Mouse (Mus musculus) hindbrain, embryonic 13.5 days (tissue): ENCODE results near the gene Wdr43. TPM values are rescaled to one million over a fixed set of nuclear protein-coding genes. Genes with fewer than 3 reads are reported as not detected.

Experiments used
- ATAC-seq: fragments of 200-750 bp; cut with Nextera tagmentation; 2 replicates; pipeline ENCODE4 v1.8.0; 2017; ENCODE audit warnings: moderate TSS enrichment; ENCODE audit not compliant: low FRiP score
- H3K27ac ChIP-seq: fragments of 300-500 bp; sonication (generic); 2 replicates; pipeline ENCODE4 v1.5.1; 2015; ENCODE audit warnings: inconsistent platforms, mild to moderate bottlenecking, moderate library complexity
- H3K27me3 ChIP-seq: fragments of 300-500 bp; sonication (generic); 2 replicates; pipeline ENCODE4 v1.6.1; 2015; ENCODE audit warnings: mild to moderate bottlenecking, inconsistent platforms
- H3K36me3 ChIP-seq: fragments of 300-500 bp; sonication (generic); 2 replicates; pipeline ENCODE4 v1.6.1; 2015; ENCODE audit warnings: mild to moderate bottlenecking, inconsistent platforms
- H3K4me1 ChIP-seq: fragments of 300-500 bp; sonication (generic); replicated peaks from 2 replicates; pipeline ENCODE4 v1.6.1; 2015; ENCODE audit warnings: inconsistent platforms
- H3K4me2 ChIP-seq: fragments of 300-500 bp; sonication (generic); 2 replicates; pipeline ENCODE4 v1.6.1; 2015; ENCODE audit warnings: inconsistent platforms, mild to moderate bottlenecking, moderate library complexity
- H3K4me3 ChIP-seq: fragments of 300-500 bp; sonication (generic); 2 replicates; pipeline ENCODE4 v1.5.1; 2015; ENCODE audit warnings: mild to moderate bottlenecking, inconsistent platforms
- H3K9ac ChIP-seq: fragments of 300-500 bp; sonication (generic); 2 replicates; pipeline ENCODE4 v1.6.1; 2015; ENCODE audit warnings: mild to moderate bottlenecking, inconsistent platforms
- H3K9me3 ChIP-seq: fragments of 300-500 bp; sonication (generic); 2 replicates; pipeline ENCODE4 v1.6.1; 2016; ENCODE audit warnings: inconsistent platforms
- WGBS: fragments of 180-500 bp; shearing (Covaris S2); methylation state at CpG from one replicate; pipeline ENCODE4 v1.1.7; 2015; 5-methylcytosine and 5-hydroxymethylcytosine counted together
- polyA plus RNA-seq: library from polyadenylated mRNA; unstranded; fragments of >200 nt; fragmentation: Nextera tagmentation; extraction: Ambion mirVana; gene quantifications from 2 replicates; pipeline ENCODE4 v1.2.1, GENCODE M21; 2015

The Wdr43 gene
- polyA plus RNA-seq, 1 experiment from 2014 or later: 52.8 TPM

DNA sequence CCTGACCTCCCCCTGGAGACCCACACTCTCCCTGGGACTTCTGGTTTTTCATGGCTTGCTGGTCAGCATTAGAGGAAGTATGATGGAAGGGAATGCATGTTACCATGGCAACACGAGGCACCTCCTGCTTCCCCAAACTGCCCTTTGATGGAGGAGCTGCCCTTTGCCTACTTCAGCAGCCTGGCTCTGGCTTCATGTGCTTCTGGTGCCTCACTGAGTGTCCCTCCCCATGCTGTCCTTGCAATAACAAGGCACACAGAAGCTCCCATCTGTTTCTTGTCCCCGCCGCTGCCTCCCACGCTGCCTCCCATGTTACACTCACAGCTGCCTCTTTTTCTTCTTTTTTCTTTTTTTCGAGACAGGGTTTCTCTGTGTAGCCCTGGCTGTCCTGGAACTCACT, 77.6 kb downstream of the Wdr43 start:
- 25% methylated on average over 5 of the region's 5 CpGs for WGBS
- no peak overlapping the region for H3K27ac ChIP-seq
- H3K4me1 ChIP-seq: peaks cover 18% of the 10 kb centered on the region
- H3K9ac ChIP-seq: no peak overlapping the region
- no peak overlapping the region for H3K4me2 ChIP-seq
- no peak overlapping the region for H3K4me3 ChIP-seq
- ATAC-seq: no peak
- no peaks in the 10 kb centered on the region for H3K27me3 ChIP-seq
- 0 out of 2 replicates have a peak, but pooled peaks cover 8% of the 10 kb centered on the region for H3K9me3 ChIP-seq
- no peaks in the 10 kb centered on the region for H3K36me3 ChIP-seq

DNA sequence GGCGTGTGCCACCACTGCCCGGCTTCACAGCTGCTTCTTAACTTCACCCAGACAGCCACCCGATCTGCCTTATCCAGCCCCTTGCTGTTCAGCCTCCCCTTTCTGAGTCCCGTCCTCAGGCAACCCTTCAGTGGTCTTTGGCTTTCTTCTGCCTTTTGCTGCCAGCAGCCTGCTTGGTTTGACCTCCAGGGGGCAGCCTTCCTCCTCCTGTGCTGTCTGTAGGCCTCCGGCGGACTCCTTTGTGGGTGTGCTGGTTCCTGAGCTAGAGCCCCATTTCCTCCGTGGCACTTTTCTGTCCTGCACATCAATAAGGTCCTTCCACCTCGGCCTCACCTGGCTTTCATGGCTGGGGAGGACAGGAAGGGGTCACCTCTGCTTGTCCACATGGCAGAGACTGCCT, 78.1 kb downstream of the Wdr43 start:
- 48% methylated on average over 8 of the region's 8 CpGs for WGBS

DNA sequence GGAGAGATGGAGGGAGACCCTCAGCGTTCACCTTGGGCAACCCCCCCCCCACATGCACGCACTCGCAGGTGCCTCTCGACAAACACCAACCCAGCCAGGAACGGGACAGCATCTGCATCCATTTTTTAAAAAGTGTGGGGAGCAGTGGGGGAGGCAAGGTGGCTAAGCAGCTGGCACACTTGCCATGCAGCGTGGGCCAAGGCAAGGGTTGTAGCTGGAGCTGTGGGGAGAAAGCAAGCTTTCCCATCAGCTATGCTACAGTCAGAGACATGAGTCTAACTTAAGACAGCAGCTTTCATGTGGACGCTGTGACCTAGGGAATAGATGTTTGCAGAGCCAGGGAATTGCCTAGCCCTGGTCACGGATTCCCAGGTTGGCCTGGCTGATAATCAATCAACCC, 79.5 kb downstream of the Wdr43 start:
- H3K36me3 ChIP-seq: no peaks in the 10 kb centered on the region
- H3K4me1 ChIP-seq: peaks cover 18% of the 10 kb centered on the region
- no peaks in the 10 kb centered on the region for H3K9me3 ChIP-seq
- no peak overlapping the region for H3K4me3 ChIP-seq
- no peak overlapping the region for H3K9ac ChIP-seq
- WGBS: 86% methylated on average over 8 of the region's 8 CpGs
- H3K27me3 ChIP-seq: no peaks in the 10 kb centered on the region
- ATAC-seq: no peak
- H3K4me2 ChIP-seq: no peak overlapping the region
- H3K27ac ChIP-seq: no peak overlapping the region

More for the DNA sequence above, 78.1 kb downstream of the Wdr43 start:
- no peaks in the 10 kb centered on the region for H3K27me3 ChIP-seq
- no peak overlapping the region for H3K9ac ChIP-seq
- H3K36me3 ChIP-seq: no peaks in the 10 kb centered on the region
- no peak overlapping the region for H3K4me3 ChIP-seq
- H3K9me3 ChIP-seq: 0 out of 2 replicates have a peak, but pooled peaks cover 4% of the 10 kb centered on the region
- H3K27ac ChIP-seq: no peak overlapping the region
- H3K4me2 ChIP-seq: no peak overlapping the region
- no peak for ATAC-seq
- peaks cover 18% of the 10 kb centered on the region for H3K4me1 ChIP-seq

DNA sequence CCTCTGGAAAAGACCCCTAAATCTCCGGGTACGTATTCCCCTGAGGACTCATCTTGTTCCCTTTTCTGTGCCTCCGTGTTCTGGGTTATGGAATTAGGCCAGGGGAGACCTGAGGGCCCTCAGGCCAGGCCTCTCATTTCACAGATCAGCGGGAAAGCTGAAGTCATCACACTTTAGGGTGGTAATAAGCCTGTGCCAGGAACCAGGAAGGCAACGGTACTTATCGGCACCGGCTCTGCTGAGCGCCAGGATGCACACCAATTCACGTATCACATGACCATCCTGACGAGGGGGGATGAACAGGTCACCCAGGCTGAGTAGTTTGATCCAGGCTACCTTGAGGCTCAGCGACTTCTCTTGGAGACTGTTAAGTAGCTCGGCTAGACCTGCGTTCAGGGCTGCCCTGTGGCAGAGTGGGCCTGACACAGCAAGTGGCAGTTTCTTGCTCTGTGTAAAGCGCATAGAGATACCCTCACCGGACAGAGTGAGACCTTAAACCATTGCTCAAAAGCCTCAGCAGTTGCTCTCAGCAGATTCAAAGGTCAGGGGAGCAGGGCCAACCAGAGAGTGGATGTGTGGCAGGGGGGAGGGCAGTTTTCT, 80.1 kb downstream of the Wdr43 start:
- no peak for ATAC-seq
- Histone ChIP-seq H3K9ac (no peak overlapping the region), H3K36me3 (no peaks in the 10 kb centered on the region), H3K4me3 (no peak overlapping the region), H3K27ac (no peak overlapping the region), H3K4me1 (peaks cover 18% of the 10 kb centered on the region), H3K9me3 (no peaks in the 10 kb centered on the region), H3K4me2 (no peak overlapping the region), H3K27me3 (0 out of 2 replicates have a peak, but pooled peaks cover under 1% of the 10 kb centered on the region)
- WGBS: 78% methylated on average over 15 of the region's 15 CpGs

DNA sequence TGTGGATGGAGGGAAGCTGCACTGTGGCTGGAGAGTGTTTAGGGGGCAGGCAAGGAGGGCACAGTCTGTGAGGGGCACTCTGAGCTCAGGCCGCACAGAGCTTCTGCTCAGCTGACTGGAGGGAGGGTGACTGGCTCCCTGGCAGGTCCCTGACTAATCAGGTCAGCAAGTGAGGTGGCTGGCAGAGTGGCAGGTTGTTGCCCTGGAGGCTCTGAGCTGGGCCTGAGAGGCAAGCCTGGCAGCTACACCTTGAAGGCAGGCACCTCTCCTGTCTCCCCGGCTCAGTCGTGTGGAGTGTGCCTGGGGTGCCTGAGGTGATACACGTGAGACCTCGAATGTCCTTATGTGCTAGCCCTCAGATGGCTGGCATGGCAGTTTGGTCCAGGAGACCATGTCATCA, 80.7 kb downstream of the Wdr43 start:
- H3K4me2 ChIP-seq: no peak overlapping the region
- no peak overlapping the region for H3K27ac ChIP-seq
- WGBS: 80% methylated on average over 5 of the region's 5 CpGs
- H3K9ac ChIP-seq: no peak overlapping the region
- H3K36me3 ChIP-seq: no peaks in the 10 kb centered on the region
- H3K9me3 ChIP-seq: no peaks in the 10 kb centered on the region
- H3K4me3 ChIP-seq: no peak overlapping the region
- H3K27me3 ChIP-seq: 0 out of 2 replicates have a peak, but pooled peaks cover 3% of the 10 kb centered on the region
- H3K4me1 ChIP-seq: peaks cover 16% of the 10 kb centered on the region
- no peak for ATAC-seq

DNA sequence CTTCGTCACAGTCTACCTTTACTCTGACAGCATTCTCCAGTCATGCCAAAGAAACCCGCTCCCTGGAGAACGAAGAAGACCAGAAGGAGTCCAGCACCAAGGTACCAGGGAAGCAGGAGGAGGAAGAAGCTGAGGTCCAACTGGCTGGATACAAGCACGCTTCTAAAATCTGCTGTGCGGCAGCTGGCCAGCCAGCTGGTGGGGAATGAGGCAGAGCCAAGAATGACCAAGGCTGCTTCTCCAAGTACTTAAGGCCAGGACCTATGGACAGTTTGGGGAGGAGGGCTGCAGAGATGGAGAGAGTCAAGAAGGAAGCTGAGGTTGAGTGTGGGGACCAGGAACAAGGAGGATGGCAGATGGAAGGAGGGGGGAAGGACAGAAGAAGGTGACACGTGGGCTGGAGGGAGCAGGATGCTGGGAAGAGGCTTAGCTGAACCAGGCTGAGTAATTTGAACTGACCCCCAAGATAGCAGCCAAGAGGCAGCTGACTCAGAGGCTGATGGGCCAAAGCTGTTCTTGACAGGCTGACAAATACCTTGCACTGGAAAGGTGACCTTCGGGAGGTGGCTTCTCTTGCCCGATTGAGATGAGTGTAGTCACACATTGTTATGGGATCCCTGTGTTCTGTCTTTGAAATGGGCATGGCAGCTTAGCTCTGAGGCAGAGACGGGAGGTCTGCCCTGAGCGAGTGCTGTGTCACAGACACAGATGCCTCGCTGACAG, 82.4 kb downstream of the Wdr43 start:
- no peaks in the 10 kb centered on the region for H3K36me3 ChIP-seq
- H3K9ac ChIP-seq: no peak overlapping the region
- 86% methylated on average over 11 of the region's 11 CpGs for WGBS
- H3K27ac ChIP-seq: no peak overlapping the region
- H3K4me3 ChIP-seq: no peak overlapping the region
- no peak for ATAC-seq
- peaks cover 9% of the 10 kb centered on the region for H3K4me1 ChIP-seq
- H3K9me3 ChIP-seq: no peaks in the 10 kb centered on the region
- H3K4me2 ChIP-seq: no peak overlapping the region
- 0 out of 2 replicates have a peak, but pooled peaks cover 3% of the 10 kb centered on the region for H3K27me3 ChIP-seq

DNA sequence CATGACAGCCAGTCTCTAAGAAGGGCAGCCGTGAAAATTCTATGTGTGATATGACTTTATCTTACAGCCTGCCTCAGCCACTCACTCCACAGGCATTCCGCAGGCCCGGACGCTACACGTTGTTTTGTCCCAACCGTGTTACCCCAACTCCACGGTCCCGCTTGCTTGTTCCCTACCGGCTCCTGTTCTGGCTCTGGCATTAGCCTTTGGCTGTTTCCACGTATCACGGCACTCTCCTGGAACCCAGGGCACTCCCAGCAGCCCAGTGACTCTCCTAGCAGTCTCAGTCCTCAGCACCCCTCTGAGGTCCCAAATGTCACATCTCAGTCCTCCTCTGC, 82.9 kb downstream of the Wdr43 start:
- ATAC-seq: no peak
- WGBS: 92% methylated on average over 11 of the region's 11 CpGs
- Histone ChIP-seq H3K9me3 (no peaks in the 10 kb centered on the region), H3K27ac (no peak overlapping the region), H3K9ac (no peak overlapping the region), H3K4me2 (no peak overlapping the region), H3K4me1 (peaks cover 4% of the 10 kb centered on the region; the same call in 1 of the 2 replicates), H3K27me3 (0 out of 2 replicates have a peak, but pooled peaks cover 3% of the 10 kb centered on the region), H3K36me3 (no peaks in the 10 kb centered on the region), H3K4me3 (no peak overlapping the region)

DNA sequence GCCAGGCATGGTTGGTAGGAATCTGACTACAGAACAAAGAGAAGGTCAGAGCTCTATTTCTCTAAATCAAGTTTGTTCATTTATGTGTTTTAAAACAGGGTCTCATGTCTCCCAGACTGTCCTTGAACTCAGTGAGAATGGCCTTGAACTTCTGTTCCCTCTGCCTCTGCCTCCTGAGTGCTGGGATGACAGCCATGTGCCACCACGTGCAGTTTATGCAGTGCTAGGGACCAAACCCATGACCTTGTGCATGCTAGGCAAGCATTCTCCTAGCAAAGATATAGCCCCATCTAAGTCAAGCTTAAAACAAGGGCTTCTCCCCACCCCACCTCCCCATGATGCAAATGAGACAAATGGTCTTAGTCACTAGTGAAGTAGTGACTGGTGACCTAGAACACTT, 89.4 kb downstream of the Wdr43 start:
- Histone ChIP-seq H3K9me3 (no peaks in the 10 kb centered on the region), H3K4me3 (no peak overlapping the region), H3K27ac (no peak overlapping the region), H3K27me3 (0 out of 2 replicates have a peak, but pooled peaks cover 3% of the 10 kb centered on the region), H3K9ac (no peak overlapping the region), H3K36me3 (no peaks in the 10 kb centered on the region), H3K4me1 (peaks cover 9% of the 10 kb centered on the region), H3K4me2 (no peak overlapping the region)
- 82% methylated on average over 1 of the region's 1 CpGs for WGBS
- ATAC-seq: no peak

DNA sequence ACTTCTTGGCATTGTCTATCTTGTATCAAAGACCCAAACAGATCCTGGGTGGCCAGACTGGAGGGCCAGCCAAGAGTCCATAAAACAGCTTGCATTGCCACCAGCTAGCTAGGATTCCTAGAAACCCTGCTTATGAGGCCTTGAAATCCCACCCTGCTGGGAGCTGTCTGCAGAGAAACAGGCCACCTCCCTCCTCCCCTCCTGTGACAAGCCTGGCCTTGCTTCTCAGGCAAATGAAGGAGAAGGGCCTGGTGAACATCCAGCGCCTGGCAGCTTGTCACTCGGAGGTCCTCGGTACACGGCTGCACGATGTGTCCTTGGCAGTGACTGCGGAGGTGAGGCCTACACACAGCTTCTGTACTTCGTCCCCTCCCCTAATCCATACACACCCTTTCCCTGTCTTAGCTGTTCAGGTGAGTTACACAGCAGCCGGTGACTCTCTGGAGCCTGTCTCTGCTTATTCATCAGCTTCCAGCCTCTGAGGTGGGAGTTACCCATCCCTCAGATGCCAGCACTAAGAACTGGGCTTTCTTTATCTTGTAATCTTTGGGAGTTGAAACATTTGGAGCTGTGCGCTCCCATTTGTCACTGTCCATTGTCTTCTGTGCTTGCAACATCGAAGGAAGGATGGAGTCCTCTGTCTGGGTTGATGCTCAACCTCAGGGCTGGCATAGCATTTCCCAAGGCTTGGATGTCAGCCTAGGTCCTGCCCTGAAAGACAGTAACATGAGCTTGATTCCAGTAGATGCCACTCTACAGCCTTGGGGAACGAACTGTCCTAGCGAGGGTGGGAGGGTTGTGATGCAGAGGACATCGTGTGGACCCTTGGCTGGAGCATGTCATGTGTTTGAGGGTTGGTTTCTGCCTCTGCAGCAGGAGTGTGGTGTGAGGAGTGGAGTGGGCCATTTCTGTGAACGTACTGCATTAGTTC, 90.1 kb downstream of the Wdr43 start:
- 88% methylated on average over 14 of the region's 14 CpGs for WGBS
- H3K27ac ChIP-seq: no peak overlapping the region
- H3K9me3 ChIP-seq: no peaks in the 10 kb centered on the region
- H3K4me2 ChIP-seq: no peak overlapping the region
- no peak for ATAC-seq
- 0 out of 2 replicates have a peak, but pooled peaks cover 3% of the 10 kb centered on the region for H3K27me3 ChIP-seq
- H3K4me1 ChIP-seq: peaks cover 9% of the 10 kb centered on the region
- H3K4me3 ChIP-seq: no peak overlapping the region
- no peak overlapping the region for H3K9ac ChIP-seq
- H3K36me3 ChIP-seq: no peaks in the 10 kb centered on the region

DNA sequence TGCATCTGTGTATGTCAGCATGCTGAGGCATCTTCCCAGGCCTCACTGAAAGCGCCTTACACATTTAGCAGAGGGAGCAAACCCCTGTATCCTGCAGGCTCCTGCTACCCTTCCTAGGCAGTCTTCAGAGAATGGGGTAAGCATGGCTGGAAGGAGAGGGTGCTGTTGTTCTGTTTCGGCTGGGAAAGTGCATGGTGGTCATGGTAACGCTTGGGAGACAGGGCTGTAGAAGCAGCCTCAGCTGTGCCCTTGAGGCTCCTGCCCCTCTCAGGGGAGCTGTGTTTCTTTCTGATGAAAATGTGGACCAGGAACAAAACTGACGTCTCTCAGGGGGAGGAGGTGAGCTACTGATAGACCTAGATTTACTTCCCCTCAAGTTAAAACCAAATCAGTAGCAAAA, 92.0 kb downstream of the Wdr43 start:
- Histone ChIP-seq H3K9me3 (no peaks in the 10 kb centered on the region), H3K4me2 (no peak overlapping the region), H3K27ac (no peak overlapping the region), H3K27me3 (no peaks in the 10 kb centered on the region), H3K4me1 (peaks cover 9% of the 10 kb centered on the region), H3K9ac (no peak overlapping the region), H3K4me3 (no peak overlapping the region), H3K36me3 (no peaks in the 10 kb centered on the region)
- ATAC-seq: no peak
- WGBS: 43% methylated on average over 4 of the region's 4 CpGs
